Mouse (Mus musculus) bone marrow, adult 2 months (tissue): ENCODE data around the gene A430078G23Rik. TPM values are rescaled to one million over a fixed set of nuclear protein-coding genes. Genes with fewer than 3 reads are reported as not detected.

Experiments
- H3K27ac ChIP-seq: fragments of 200-500 bp; 2 replicates; pipeline ENCODE4 v1.5.1; 2012; ENCODE audit warnings: low read depth, mild to moderate bottlenecking, control low read depth, inconsistent platforms, low read length; ENCODE audit not compliant: control insufficient read depth, poor library complexity, insufficient read depth
- H3K4me1 ChIP-seq: fragments of 200-500 bp; 2 replicates; pipeline ENCODE4 v1.6.1; 2011; ENCODE audit warnings: low read length; ENCODE audit not compliant: control insufficient read depth, insufficient read depth
- H3K4me3 ChIP-seq: fragments of 200-500 bp; replicated peaks from 2 replicates; pipeline ENCODE3; 2011; ENCODE audit warnings: mild to moderate bottlenecking, low read depth, low read length, control low read depth; ENCODE audit not compliant: control insufficient read depth
- CTCF ChIP-seq: fragments of 200-500 bp; IDR thresholded peaks from 2 replicates; pipeline ENCODE4 v1.5.1; 2011; ENCODE audit warnings: low read length, control low read depth; ENCODE audit not compliant: control insufficient read depth, insufficient read depth
- POLR2A ChIP-seq: fragments of 200-500 bp; IDR thresholded peaks from 2 replicates; pipeline ENCODE4 v1.6.1; 2011; ENCODE audit warnings: low read depth, mild to moderate bottlenecking, control low read depth, low read length, borderline replicate concordance; ENCODE audit not compliant: control insufficient read depth
- WGBS: fragments of 180-500 bp; shearing (Covaris S2); methylation state at CpG from one replicate; pipeline ENCODE4 v1.1.7; 2018; 5-methylcytosine and 5-hydroxymethylcytosine counted together
- polyA plus RNA-seq: library from polyadenylated mRNA; stranded (reverse); fragments of >200 nt; gene quantifications from 2 replicates; pipeline ENCODE4 v1.2.4, GENCODE M21; 2011; ENCODE audit warnings: low replicate concordance; ENCODE audit not compliant: missing spikeins, insufficient read depth, insufficient read length

Gene A430078G23Rik
- polyA plus RNA-seq, 1 experiment: 30.1 TPM

- no peak for TF ChIP-seq CTCF
- no peak for TF ChIP-seq POLR2A
- Histone ChIP-seq H3K27ac (no peak overlapping the region), H3K4me3 (no peak overlapping the region), H3K4me1 (no peaks in the 10 kb centered on the region)
- 85% methylated on average over 5 of the region's 5 CpGs for WGBS
These were observed 68.3 kb downstream of the A430078G23Rik start for GRCm38 (mm10) chr8:3421507-3421906.

- H3K4me1 ChIP-seq: no peaks in the 10 kb centered on the region
- WGBS: 87% methylated on average over 5 of the region's 5 CpGs
- no peak overlapping the region for H3K27ac ChIP-seq
- H3K4me3 ChIP-seq: no peak overlapping the region
- TF ChIP-seq CTCF (no peak), POLR2A (no peak)
These were observed 72.0 kb downstream of the A430078G23Rik start for GRCm38 (mm10) chr8:3425217-3425616.

DNA sequence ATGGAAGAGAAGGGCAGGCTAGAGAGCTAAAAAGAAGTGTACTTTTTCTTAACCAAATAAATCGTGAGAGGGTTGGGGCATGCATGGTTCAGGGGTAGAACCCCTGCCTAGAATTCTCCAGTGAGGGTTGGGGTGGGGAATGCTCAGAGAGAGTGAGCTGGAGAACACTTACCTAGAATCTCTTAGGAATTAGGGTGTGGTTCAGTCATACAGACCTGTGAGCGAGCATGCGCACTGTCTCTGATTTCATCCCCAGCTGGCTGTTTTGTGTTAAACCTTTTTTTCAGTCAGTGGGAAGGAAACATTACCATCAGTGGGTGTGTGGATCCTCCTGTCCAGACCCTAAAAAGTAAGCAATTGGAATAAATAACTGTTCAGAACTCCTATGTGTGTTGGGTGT is 73.0 kb downstream of the A430078G23Rik start:
- WGBS: 87% methylated on average over 3 of the region's 3 CpGs
- no peak for TF ChIP-seq POLR2A
- TF ChIP-seq CTCF: no peak
- H3K4me1 ChIP-seq: no peaks in the 10 kb centered on the region
- no peak overlapping the region for H3K4me3 ChIP-seq
- no peak overlapping the region for H3K27ac ChIP-seq

DNA sequence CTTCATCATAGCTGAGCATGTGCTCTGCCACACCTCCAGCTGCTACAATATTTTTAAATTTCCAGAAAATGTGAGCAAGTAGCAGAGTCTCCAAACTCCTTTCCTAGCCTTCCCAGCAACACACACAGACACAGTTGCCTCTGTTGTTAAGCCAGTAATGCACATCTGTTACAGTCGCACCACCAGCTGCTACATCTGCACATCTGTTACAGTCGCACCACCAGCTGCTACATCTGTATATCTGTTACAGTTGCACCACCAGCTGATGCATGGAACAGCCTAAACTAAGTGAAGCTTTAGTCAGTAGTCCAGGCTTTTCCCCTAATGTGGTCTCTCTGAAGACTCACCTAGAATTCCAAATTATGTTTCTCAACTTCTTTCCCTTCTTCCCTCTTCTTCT is 75.2 kb downstream of the A430078G23Rik start:
- Histone ChIP-seq H3K4me3 (no peak overlapping the region), H3K27ac (no peak overlapping the region), H3K4me1 (no peaks in the 10 kb centered on the region)
- WGBS: 86% methylated on average over 2 of the region's 2 CpGs
- TF ChIP-seq CTCF (no peak), POLR2A (no peak)

DNA sequence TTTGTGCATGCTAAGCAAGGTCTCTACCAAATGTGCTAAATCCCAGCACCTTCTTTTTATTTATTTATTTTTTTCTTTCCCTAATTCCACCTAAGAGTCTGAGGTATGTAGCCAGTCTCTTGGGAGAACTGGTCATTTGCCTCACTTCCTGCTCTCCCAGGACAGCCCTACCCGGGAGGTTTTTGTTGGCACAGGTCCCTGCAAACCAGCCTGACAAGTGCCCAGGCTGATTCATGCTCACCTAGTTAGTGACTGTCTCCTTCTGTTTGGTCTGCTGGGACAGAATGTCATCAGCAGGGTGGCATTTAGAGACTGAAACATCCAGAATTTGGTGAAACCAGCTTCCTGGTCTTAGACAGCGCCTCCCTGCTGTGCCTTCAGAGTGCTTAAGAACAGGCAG is 76.8 kb downstream of the A430078G23Rik start:
- TF ChIP-seq CTCF: no peak

DNA sequence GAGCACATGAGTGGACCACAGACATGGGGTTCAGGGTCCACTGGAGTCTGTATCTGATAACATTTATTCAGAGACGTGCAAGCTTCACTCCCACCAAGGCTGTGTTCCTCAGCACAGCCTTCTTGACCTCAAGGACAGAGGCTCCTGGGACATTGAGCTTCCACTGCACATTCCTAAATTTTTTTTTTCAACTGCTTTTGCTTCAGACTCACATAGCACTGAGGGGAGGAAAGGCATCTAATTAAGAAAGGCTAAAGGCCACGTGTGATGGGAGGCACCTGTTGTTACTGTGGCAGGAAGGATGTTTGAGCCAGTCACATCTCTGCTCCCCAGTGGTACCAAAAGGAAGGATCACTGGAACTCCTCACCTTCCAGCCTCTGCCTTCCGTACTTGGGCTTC is 77.9 kb downstream of the A430078G23Rik start:
- Histone ChIP-seq H3K4me1 (no peaks in the 10 kb centered on the region), H3K4me3 (no peak overlapping the region), H3K27ac (no peak overlapping the region)
- 90% methylated on average over 3 of the region's 3 CpGs for WGBS
- TF ChIP-seq POLR2A (no peak), CTCF (no peak)

More for the DNA sequence above, 76.8 kb downstream of the A430078G23Rik start:
- no peak overlapping the region for H3K4me3 ChIP-seq
- H3K4me1 ChIP-seq: no peaks in the 10 kb centered on the region
- no peak overlapping the region for H3K27ac ChIP-seq
- 67% methylated on average over 2 of the region's 2 CpGs for WGBS

DNA sequence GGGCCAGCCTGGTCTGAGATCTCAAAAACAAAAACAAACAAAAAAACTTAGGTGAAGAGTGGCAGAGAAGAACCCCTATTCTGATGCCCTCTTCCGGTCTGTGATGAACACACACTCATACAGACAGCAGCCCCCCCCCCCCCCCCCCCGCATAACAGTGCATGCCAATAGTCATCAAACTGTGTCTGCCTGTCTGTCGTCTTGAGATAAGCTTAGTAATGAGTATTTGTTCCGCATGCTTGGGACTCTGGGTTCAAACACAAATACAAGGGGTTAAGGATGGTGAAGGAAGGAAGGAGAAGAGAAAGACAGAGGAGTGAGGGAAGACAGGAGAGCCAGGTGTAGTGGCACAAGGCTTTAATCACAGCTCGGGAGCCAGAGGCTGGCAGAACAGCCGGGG is 83.3 kb downstream of the A430078G23Rik start:
- WGBS: 70% methylated on average over 6 of the region's 6 CpGs
- no peak for TF ChIP-seq POLR2A

DNA sequence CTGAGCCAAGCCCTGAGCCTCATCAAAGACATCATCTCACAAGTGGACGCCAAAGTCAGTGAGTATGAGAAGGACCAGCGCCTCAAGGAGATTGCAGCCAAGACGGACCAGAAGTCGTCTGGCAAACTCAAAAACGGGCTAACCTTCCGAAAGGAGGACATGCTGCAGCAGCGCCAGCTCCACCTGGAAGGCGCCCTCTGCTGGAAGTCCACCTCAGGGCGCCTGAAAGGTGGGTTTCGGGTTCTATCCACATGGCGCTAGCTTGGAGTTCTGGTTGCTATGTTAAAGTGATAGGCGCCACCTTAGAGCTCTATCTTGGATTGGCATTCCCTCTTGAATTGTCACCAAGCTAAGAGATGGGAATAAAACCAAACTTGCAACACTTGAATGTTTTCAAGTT is 86.3 kb downstream of the A430078G23Rik start:
- TF ChIP-seq CTCF (peak; percentile 32; the same call in 1 of the 2 replicates), POLR2A (no peak)
- H3K27ac ChIP-seq: no peak overlapping the region
- H3K4me1 ChIP-seq: no peaks in the 10 kb centered on the region
- 81% methylated on average over 12 of the region's 12 CpGs for WGBS
- no peak overlapping the region for H3K4me3 ChIP-seq

More for the DNA sequence above, 83.3 kb downstream of the A430078G23Rik start:
- H3K4me3 ChIP-seq: no peak overlapping the region
- no peak overlapping the region for H3K27ac ChIP-seq
- H3K4me1 ChIP-seq: no peaks in the 10 kb centered on the region

Other genes with a start within 250 kb of the A430078G23Rik start
- 7.3 and 24.6 TPM in 2 replicates for gene Insr, start 73.8 kb upstream of the A430078G23Rik start, polyA plus RNA-seq
- 15.2 and 34.7 TPM in 2 replicates for gene Arhgef18, start 39.6 kb downstream of the A430078G23Rik start, polyA plus RNA-seq
- 1.7 and 2.6 TPM in 2 replicates for gene Pex11g, start 114.3 kb downstream of the A430078G23Rik start, polyA plus RNA-seq
- 1.00 TPM in 1 of 2 replicates, not detected in the other for gene Tex45, start 117.4 kb downstream of the A430078G23Rik start, polyA plus RNA-seq
- gene Zfp358, start 139.7 kb downstream of the A430078G23Rik start, polyA plus RNA-seq: 3.9 and 5.8 TPM in 2 replicates
- gene Mcoln1, start 147.0 kb downstream of the A430078G23Rik start, polyA plus RNA-seq: 97.4 and 154 TPM in 2 replicates
- 36.3 and 52.7 TPM in 2 replicates for gene Pnpla6, start 162.0 kb downstream of the A430078G23Rik start, polyA plus RNA-seq
- not detected in 2 replicates for gene C330021F23Rik, start 214.6 kb downstream of the A430078G23Rik start, polyA plus RNA-seq
- 1.1 and 4.1 TPM in 2 replicates for gene Camsap3, start 233.9 kb downstream of the A430078G23Rik start, polyA plus RNA-seq